Mouse (Mus musculus): ENCODE data around the gene Srbd1. TPM values are rescaled to one million over a fixed set of nuclear protein-coding genes. Genes with fewer than 3 reads are reported as not detected.

Srbd1 gene
- polyA plus RNA-seq, 1 experiment from 2014 or later = 22.3 TPM

DNA sequence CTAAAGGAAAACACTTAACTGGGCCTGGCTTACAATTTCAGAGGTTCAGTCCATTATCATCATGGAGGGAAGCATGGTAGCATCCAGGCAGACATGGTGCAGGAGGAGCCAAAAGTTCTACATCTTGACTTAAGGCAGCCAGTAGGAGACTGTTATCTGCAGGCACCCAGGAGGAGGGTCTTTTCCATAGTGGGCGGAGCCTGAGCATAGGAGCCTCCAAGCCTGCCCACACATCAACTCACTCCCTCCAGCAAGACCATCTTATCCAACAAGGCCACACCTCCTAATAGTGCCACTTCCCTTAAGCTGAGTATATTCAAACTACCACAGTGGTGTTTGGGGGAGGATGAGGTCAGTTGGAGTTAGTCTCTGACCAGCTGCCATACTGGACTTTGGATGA lies 4.8 kb upstream of the Srbd1 start:
- H3K4me3 ChIP-seq (ENCODE audit: low read length) = no peak overlapping the region
- 96% methylated on average over 1 of the region's 1 CpGs for WGBS
- H3K9ac ChIP-seq (replicated peaks; ENCODE audit: low read length) = no peak overlapping the region
- no peak overlapping the region for H3K27ac ChIP-seq (ENCODE audit: low read length)
- no peaks in the 10 kb centered on the region for H3K27me3 ChIP-seq (ENCODE audit: insufficient read depth, low read length)
- peaks cover 14% of the 10 kb centered on the region for H3K4me1 ChIP-seq (ENCODE audit: insufficient read depth, low read length)
- H3K36me3 ChIP-seq (ENCODE audit: insufficient read depth, low read length) = no peaks in the 10 kb centered on the region
- H3K4me2 ChIP-seq (replicated peaks; ENCODE audit: low read depth, low read length) = no peak overlapping the region
- H3K9me3 ChIP-seq (ENCODE audit: low read length) = 0 out of 2 replicates have a peak, but pooled peaks cover 3% of the 10 kb centered on the region
- no peak for ATAC-seq (ENCODE audit: low FRiP score, low TSS enrichment)

DNA sequence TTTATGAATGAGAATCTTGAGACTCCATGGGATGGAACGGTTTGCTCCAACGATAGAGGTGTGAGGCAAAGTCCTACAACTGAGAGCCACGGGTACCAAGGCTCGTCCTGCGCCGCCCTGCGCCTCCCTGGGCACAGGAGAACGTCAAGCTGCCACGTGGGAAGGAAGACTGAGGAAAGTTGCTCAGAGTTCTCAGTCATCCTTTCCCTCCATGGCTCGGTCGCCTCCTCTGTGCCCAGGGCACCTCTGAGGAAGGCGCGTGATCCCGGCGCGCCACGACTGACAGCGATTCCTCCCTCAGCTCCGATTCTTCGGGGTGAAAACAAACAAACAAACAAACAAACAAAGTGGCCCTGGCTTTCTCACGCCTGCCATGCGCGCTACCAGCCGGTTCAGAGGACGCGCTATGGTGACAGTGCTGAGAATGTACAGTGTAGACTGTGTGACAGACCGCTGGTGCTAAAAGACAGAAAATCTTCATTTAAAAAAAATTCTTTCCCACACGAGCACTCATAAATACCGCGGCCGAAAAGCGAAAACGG lies 367 bp downstream of the Srbd1 start:
- Histone ChIP-seq H3K36me3 (ENCODE audit: insufficient read depth, low read length) (0 out of 2 replicates have a peak, but pooled peaks cover 3% of the 10 kb centered on the region), H3K27ac (ENCODE audit: low read length) (peak overlapping the region; percentile 78), H3K4me1 (ENCODE audit: insufficient read depth, low read length) (peaks cover 15% of the 10 kb centered on the region), H3K4me3 (ENCODE audit: low read length) (peak overlapping the region; percentile 85), H3K9ac (replicated peaks; ENCODE audit: low read length) (peak overlapping the region; percentile 81), H3K9me3 (ENCODE audit: low read length) (no peaks in the 10 kb centered on the region), H3K27me3 (ENCODE audit: insufficient read depth, low read length) (no peaks in the 10 kb centered on the region), H3K4me2 (replicated peaks; ENCODE audit: low read depth, low read length) (peak overlapping the region; percentile 91)
- under 1% methylated on average over 33 of the region's 33 CpGs for WGBS
- ATAC-seq (ENCODE audit: low FRiP score, low TSS enrichment) = peak; percentile 76

GRCm38 (mm10) chr17:86135835-86136234 lies 9.1 kb downstream of the Srbd1 start:
- H3K4me1 ChIP-seq (ENCODE audit: insufficient read depth, low read length) = no peaks in the 10 kb centered on the region; the same call in 1 of the 2 replicates
- no peaks in the 10 kb centered on the region for H3K9me3 ChIP-seq (ENCODE audit: low read length)
- H3K36me3 ChIP-seq (ENCODE audit: insufficient read depth, low read length) = peaks cover 27% of the 10 kb centered on the region
- no peak for ATAC-seq (ENCODE audit: low FRiP score, low TSS enrichment)
- H3K4me2 ChIP-seq (replicated peaks; ENCODE audit: low read depth, low read length) = no peak overlapping the region
- no peaks in the 10 kb centered on the region for H3K27me3 ChIP-seq (ENCODE audit: insufficient read depth, low read length)
- H3K9ac ChIP-seq (replicated peaks; ENCODE audit: low read length) = no peak overlapping the region
- no peak overlapping the region for H3K4me3 ChIP-seq (ENCODE audit: low read length)
- WGBS = 84% methylated on average over 10 of the region's 10 CpGs
- no peak overlapping the region for H3K27ac ChIP-seq (ENCODE audit: low read length)

DNA sequence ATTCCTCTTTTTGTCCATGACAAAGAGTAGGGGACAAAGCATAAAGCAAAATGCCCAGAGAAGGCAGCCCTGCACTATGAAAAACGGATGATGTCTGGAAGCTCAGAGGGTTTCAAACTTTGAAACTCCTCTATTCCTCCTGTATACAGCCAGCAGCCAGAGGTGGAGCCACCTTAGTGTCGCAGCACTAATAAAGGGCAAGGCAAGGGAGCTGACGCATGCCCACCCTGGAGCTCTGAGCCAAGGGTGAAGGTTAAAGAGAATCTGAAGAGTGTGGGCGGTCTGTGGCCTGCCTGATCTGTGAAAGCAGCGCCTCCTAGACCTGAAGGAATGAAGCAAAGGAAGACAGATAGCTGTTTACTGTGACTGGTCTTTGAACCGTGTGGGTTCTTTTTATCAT lies 10.5 kb downstream of the Srbd1 start:
- no peak for ATAC-seq (ENCODE audit: low FRiP score, low TSS enrichment)
- Histone ChIP-seq H3K4me2 (replicated peaks; ENCODE audit: low read depth, low read length) (no peak overlapping the region), H3K36me3 (ENCODE audit: insufficient read depth, low read length) (peaks cover 27% of the 10 kb centered on the region), H3K4me1 (ENCODE audit: insufficient read depth, low read length) (no peaks in the 10 kb centered on the region; the same call in 1 of the 2 replicates), H3K27me3 (ENCODE audit: insufficient read depth, low read length) (no peaks in the 10 kb centered on the region), H3K27ac (ENCODE audit: low read length) (no peak overlapping the region), H3K4me3 (ENCODE audit: low read length) (no peak overlapping the region), H3K9me3 (ENCODE audit: low read length) (no peaks in the 10 kb centered on the region), H3K9ac (replicated peaks; ENCODE audit: low read length) (no peak overlapping the region)
- 67% methylated on average over 6 of the region's 6 CpGs for WGBS

GRCm38 (mm10) chr17:86132534-86132933 lies 12.4 kb downstream of the Srbd1 start:
- peak; percentile 57; the same call in 1 of the 2 replicates for ATAC-seq (ENCODE audit: low FRiP score, low TSS enrichment)
- H3K9me3 ChIP-seq (ENCODE audit: low read length) = no peaks in the 10 kb centered on the region
- H3K4me1 ChIP-seq (ENCODE audit: insufficient read depth, low read length) = no peaks in the 10 kb centered on the region; the same call in 1 of the 2 replicates
- H3K9ac ChIP-seq (replicated peaks; ENCODE audit: low read length) = no peak overlapping the region
- no peaks in the 10 kb centered on the region for H3K27me3 ChIP-seq (ENCODE audit: insufficient read depth, low read length)
- H3K36me3 ChIP-seq (ENCODE audit: insufficient read depth, low read length) = peaks cover 24% of the 10 kb centered on the region
- WGBS = 40% methylated on average over 5 of the region's 5 CpGs
- no peak overlapping the region for H3K27ac ChIP-seq (ENCODE audit: low read length)
- H3K4me3 ChIP-seq (ENCODE audit: low read length) = no peak overlapping the region
- H3K4me2 ChIP-seq (replicated peaks; ENCODE audit: low read depth, low read length) = no peak overlapping the region

DNA sequence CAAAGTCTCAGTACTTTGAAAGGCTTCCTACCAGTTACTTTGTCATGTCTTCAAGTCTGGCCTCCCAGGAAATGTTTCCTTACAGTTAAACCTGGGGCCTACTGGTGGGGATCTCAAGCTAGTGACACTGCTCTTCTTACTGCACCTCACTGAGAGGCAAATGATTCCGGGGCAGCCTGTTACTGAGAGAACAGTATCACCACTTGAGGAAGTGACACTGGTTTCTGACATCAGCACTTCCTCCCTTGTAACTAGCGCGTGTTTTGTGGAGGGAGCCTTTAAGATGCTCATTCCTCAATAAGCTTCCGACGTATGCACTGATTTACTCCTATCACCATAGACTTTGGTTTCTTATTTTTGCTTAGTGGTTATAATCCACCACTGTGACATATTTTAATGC lies 16.8 kb downstream of the Srbd1 start:
- 92% methylated on average over 5 of the region's 5 CpGs for WGBS
- no peaks in the 10 kb centered on the region for H3K9me3 ChIP-seq (ENCODE audit: low read length)
- no peak for ATAC-seq (ENCODE audit: low FRiP score, low TSS enrichment)
- no peak overlapping the region for H3K27ac ChIP-seq (ENCODE audit: low read length)
- H3K27me3 ChIP-seq (ENCODE audit: insufficient read depth, low read length) = no peaks in the 10 kb centered on the region
- H3K9ac ChIP-seq (replicated peaks; ENCODE audit: low read length) = no peak overlapping the region
- H3K4me1 ChIP-seq (ENCODE audit: insufficient read depth, low read length) = no peaks in the 10 kb centered on the region; the same call in 1 of the 2 replicates
- H3K36me3 ChIP-seq (ENCODE audit: insufficient read depth, low read length) = peaks cover 31% of the 10 kb centered on the region
- no peak overlapping the region for H3K4me3 ChIP-seq (ENCODE audit: low read length)
- no peak overlapping the region for H3K4me2 ChIP-seq (replicated peaks; ENCODE audit: low read depth, low read length)

GRCm38 (mm10) chr17:86125908-86126307 lies 19.1 kb downstream of the Srbd1 start:
- H3K36me3 ChIP-seq (ENCODE audit: insufficient read depth, low read length) = peaks cover 41% of the 10 kb centered on the region
- WGBS = 81% methylated on average over 5 of the region's 5 CpGs
- no peak overlapping the region for H3K4me2 ChIP-seq (replicated peaks; ENCODE audit: low read depth, low read length)
- H3K4me3 ChIP-seq (ENCODE audit: low read length) = no peak overlapping the region
- H3K27me3 ChIP-seq (ENCODE audit: insufficient read depth, low read length) = no peaks in the 10 kb centered on the region
- no peaks in the 10 kb centered on the region for H3K4me1 ChIP-seq (ENCODE audit: insufficient read depth, low read length)
- no peaks in the 10 kb centered on the region for H3K9me3 ChIP-seq (ENCODE audit: low read length)
- no peak for ATAC-seq (ENCODE audit: low FRiP score, low TSS enrichment)
- no peak overlapping the region for H3K9ac ChIP-seq (replicated peaks; ENCODE audit: low read length)
- no peak overlapping the region for H3K27ac ChIP-seq (ENCODE audit: low read length)

DNA sequence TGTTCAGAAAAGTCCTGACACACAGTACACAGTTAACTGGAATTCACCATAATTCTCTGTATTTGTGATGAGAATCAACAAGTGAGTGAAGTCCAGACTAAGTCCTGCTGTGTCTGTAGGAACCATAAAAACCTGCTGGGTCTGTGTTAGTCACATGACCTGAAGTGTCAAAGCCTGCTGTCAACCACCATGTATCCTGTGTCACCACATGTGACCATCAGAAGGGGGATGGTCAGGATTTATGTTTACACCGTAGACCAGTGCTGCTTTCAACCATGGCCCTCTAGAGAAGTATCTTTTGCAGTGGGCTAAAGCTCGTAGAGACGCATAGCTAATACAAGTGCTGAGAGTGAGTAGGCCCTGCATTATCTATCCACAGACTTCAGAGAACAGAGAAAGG lies 21.8 kb downstream of the Srbd1 start:
- H3K4me3 ChIP-seq (ENCODE audit: low read length) = no peak overlapping the region
- H3K4me2 ChIP-seq (replicated peaks; ENCODE audit: low read depth, low read length) = no peak overlapping the region
- peaks cover 38% of the 10 kb centered on the region for H3K36me3 ChIP-seq (ENCODE audit: insufficient read depth, low read length)
- H3K27ac ChIP-seq (ENCODE audit: low read length) = no peak overlapping the region
- H3K4me1 ChIP-seq (ENCODE audit: insufficient read depth, low read length) = no peaks in the 10 kb centered on the region
- H3K9ac ChIP-seq (replicated peaks; ENCODE audit: low read length) = no peak overlapping the region
- no peaks in the 10 kb centered on the region for H3K27me3 ChIP-seq (ENCODE audit: insufficient read depth, low read length)
- H3K9me3 ChIP-seq (ENCODE audit: low read length) = no peaks in the 10 kb centered on the region
- ATAC-seq (ENCODE audit: low FRiP score, low TSS enrichment) = no peak
- WGBS = 95% methylated on average over 3 of the region's 3 CpGs

DNA sequence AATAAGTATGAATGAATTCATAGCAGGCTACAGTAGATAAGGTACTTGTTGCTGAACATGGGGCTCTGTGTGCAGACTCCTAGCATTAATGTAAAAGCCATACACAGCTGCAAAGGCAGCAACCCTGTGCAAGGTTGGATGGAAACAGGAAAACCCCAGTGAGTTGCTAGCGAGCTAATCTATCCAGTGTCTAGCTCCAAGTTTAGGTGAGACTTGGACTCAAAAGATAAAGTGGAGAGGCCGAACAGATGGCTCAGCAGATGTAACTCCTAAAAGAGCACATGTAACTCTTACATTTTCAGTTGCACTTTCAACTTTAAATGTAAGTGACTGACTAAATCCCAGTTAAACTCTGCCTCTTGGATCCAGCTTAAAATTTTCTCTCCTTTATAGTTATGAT lies 48.1 kb downstream of the Srbd1 start:
- Histone ChIP-seq H3K27ac (ENCODE audit: low read length) (no peak overlapping the region), H3K36me3 (ENCODE audit: insufficient read depth, low read length) (peaks cover 22% of the 10 kb centered on the region), H3K27me3 (ENCODE audit: insufficient read depth, low read length) (no peaks in the 10 kb centered on the region), H3K4me1 (ENCODE audit: insufficient read depth, low read length) (no peaks in the 10 kb centered on the region), H3K4me2 (replicated peaks; ENCODE audit: low read depth, low read length) (no peak overlapping the region), H3K9ac (replicated peaks; ENCODE audit: low read length) (no peak overlapping the region), H3K4me3 (ENCODE audit: low read length) (no peak overlapping the region), H3K9me3 (ENCODE audit: low read length) (no peaks in the 10 kb centered on the region)
- ATAC-seq (ENCODE audit: low FRiP score, low TSS enrichment) = no peak
- 85% methylated on average over 2 of the region's 2 CpGs for WGBS

- no peak overlapping the region for H3K9ac ChIP-seq (replicated peaks; ENCODE audit: low read length)
- H3K27me3 ChIP-seq (ENCODE audit: insufficient read depth, low read length) = no peaks in the 10 kb centered on the region
- no peak overlapping the region for H3K4me3 ChIP-seq (ENCODE audit: low read length)
- no peak overlapping the region for H3K27ac ChIP-seq (ENCODE audit: low read length)
- no peak overlapping the region for H3K4me2 ChIP-seq (replicated peaks; ENCODE audit: low read depth, low read length)
- ATAC-seq (ENCODE audit: low FRiP score, low TSS enrichment) = no peak
- peaks cover 16% of the 10 kb centered on the region for H3K36me3 ChIP-seq (ENCODE audit: insufficient read depth, low read length)
- no peaks in the 10 kb centered on the region for H3K9me3 ChIP-seq (ENCODE audit: low read length)
- WGBS = 95% methylated on average over 1 of the region's 1 CpGs
- H3K4me1 ChIP-seq (ENCODE audit: insufficient read depth, low read length) = peaks cover 14% of the 10 kb centered on the region; the same call in 1 of the 2 replicates
These were observed 51.9 kb downstream of the Srbd1 start for GRCm38 (mm10) chr17:86093124-86093523.

All from kidney, embryonic 16.5 days (tissue).